Mouse (Mus musculus): Measurements from ENCODE around the gene Adora2a. TPM values are rescaled to one million over a fixed set of nuclear protein-coding genes. Genes with fewer than 3 reads are reported as not detected.

The Adora2a gene
- total RNA-seq, 2 experiments from 2014 or later = 10.3 to 15.4 TPM

DNA sequence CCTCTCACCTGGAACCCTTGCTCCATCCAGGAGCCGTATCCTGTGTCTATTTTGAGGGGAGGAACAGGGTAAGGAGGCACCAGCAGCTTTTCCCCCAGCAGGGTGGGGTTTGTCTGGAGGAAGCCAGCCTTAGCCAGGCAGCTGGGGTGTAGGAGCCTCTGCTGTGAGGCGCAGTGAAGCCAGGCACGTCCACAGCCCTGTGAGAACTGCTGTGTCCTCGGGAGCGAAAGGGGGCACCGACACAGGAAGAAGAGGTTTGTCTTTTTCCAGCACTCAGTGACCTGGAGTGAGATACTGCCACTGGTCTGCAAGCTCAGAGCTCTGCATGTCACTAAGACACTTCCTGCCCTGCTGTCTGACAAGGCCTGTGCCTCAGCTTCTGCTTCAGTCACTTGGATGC is 12.3 kb upstream of the Adora2a start:
- DNase-seq (ENCODE audit: low spot score in 2 of 2) = peak in 1 of 2 experiments; percentile 22
- intact Hi-C loops (cut with DNase I) = no loop called here

DNA sequence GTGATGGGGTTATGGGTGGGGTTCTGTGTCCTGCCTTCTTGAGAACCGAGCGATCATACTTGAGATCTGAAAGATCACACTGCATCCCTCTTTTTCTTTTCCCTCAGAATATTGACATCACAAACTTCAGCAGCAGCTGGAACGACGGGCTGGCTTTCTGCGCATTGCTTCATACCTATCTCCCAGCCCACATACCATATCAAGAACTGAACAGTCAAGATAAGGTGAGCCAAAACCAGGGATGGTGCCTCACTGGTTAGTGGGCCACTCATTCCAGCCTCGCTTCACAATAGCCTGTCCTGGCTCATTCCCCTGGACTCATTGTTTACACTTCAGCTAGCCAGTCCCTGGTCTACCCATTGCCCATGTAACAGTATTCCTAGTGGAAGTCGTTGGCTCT is 9.5 kb upstream of the Adora2a start:
- no peak for DNase-seq (ENCODE audit: low spot score in 2 of 2)
- intact Hi-C loops (cut with DNase I) = no loop called here

DNA sequence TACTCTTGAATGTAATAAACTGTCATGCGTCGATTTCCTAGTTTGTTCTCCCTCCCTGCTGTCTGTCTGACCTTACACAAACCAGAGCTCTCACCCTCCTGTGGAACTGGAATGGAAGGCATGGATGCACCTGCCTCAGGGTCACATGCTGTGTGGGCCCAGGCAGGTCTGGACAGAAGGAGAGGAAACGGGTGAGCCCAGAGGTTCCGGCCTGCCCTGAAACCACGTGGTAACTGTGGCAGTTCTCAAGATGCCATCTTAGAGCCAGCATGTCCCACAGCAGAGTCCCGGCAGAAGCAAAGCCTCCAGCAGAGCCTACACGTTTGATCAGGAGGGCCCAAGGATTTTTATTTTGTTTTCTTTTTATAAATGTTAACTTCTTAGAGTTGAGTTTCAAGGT is 4.3 kb upstream of the Adora2a start:
- intact Hi-C loops (cut with DNase I) = no loop called here
- DNase-seq (ENCODE audit: low spot score in 2 of 2) = no peak

DNA sequence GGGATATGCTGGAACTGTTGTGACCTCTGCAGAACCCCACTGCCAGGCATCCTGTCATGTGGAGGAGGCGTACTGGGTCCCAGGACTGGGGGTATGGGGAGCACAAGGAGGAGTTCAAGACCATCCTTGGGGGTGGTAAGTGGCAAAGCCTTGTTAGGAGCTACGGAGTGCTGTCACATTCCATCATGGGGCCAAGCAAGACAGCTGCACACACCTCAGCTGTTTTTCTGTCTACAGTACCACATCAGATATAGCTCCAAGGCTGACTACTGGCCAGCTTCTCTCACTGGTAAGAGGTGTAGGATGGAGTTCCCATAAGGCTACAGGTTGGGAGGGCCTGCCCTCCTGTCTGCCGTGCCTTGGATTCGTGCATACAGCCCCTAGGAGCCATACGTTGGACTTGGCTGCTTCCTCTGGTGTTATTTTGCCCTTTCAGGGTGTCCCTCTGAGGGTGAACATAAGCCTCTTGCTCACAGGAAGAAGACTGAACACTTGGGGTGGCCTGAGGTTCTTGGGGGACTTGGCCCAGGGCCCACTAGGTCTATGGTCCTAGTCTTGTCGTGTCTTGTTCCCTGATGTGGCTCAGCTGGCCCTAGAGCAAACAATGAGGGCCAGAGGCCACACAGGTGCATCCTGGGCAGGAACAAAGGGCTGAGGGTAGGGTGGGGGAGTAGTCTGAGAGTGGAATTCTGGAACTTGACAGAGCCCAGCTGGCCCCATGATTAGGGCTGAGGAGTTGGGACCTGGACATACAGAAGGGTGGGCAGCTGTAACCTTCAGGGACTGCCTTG is 2.3 kb upstream of the Adora2a start:
- intact Hi-C loops (cut with DNase I) = no loop called here
- DNase-seq (ENCODE audit: low spot score in 2 of 2) = no peak

DNA sequence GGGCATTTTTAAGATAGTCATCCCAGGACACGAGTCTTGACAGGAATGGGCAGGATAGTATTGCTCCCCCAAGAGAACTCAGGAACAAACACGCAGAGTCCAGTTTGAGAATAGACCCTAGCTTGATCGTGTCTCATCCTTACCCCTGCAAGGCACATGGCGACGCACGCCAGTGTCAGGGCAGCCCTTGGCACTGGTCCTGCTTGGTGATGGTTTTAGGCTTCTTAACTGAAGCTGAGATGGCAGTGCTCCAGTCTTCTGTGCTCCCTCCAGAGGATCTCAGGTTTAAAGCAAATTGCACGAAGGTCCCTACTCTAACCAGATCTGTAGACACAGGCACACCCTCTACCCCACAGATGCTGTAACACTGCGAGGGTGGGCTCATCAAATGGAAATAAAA is 921 bp upstream of the Adora2a start:
- DNase-seq (ENCODE audit: low spot score in 2 of 2) = no peak
- intact Hi-C loops (cut with DNase I) = loop anchor here (2.0 kb wide), 1 partner anchor 121 kb away; no protein-coding TSS in a partner anchor

DNA sequence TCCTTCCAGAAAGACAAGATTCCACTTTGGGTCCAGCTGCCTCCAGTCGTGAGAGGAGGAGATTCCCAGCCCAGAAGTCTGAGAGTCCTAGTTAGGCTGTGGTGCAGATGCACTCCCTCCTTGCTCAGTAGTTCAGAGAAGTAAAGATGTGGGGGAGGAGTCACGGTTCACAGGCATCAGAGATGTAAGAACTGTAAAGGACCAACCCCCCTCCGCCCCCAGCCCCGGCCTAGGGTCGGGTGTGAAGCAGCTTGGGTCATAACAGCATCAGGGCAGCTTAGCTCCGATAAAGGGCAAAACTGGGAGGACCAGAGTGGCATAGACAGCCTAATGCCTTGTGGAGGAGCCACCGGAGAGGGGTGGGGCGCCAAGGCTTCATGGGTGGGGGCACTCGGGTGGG is 205 bp upstream of the Adora2a start:
- intact Hi-C loops (cut with DNase I) = loop anchor here (2.0 kb wide), 1 partner anchor 120 kb away; no protein-coding TSS in a partner anchor
- DNase-seq (ENCODE audit: low spot score in 2 of 2) = no peak

DNA sequence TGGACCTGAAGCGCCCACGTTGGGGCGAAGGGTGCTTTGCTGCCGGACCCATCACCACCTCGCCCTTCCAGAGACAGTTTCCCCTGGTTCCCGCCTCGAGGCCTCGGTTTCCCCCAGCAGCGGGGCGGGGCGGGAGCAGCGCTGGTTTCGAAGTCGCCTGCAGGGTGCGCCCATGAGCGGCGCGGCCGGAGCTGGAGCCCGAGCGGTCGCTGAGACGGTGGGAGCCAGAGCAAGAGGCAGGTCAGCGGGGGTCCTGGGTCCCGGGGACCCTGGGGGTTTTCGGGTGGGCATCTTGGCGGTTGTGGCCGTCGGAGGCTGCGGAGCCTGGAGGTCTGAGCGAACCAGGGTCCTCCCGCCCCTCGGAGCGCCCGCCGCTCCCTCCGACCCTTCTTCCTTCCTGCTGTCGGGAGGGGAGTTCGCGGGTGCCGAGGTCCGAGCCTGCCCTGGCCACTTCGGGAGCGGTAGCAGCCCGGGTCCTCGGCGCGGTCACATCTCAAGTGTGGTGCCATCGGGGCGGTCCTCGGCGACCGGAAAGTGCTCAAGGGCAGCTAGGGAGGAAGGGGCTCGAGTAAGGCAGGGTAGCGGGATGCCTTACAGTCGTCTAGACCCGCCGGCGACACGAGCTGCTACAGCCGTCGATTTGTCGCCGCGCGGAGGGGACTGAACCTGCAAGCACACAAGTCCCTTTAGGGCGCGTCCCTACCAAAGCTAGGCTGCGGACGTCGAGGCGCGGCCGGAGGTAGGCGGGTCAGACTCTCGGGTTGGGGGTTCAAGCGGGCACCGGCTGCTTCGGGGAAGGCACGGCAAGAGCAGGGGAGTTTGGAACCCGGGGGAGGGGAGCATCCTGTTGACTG is 458 bp downstream of the Adora2a start:
- peak in 1 of 2 experiments; percentile 49 for DNase-seq (ENCODE audit: low spot score in 2 of 2)
- intact Hi-C loops (cut with DNase I) = loop anchor here (2.0 kb wide), 1 partner anchor 120 kb away; no protein-coding TSS in a partner anchor

DNA sequence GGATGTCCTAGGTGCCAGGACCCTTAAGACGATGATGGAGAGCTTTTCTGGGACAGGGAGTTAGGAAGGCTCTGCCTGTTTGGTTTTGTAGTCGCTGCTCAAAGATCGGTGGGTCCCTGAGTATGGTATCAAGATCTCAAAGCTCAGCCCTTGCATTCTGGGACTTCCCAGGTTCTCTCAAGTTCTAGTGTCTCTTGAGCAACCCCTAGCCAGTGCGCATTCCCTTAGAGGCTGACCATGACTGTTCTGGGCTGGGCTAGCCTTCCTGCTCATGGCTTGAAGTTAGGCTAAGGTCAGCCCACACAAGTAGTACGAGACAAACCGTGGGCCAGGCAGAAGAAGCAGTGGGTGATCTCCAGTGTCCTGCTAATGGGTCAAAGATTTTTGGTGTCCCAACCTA is 1.5 kb downstream of the Adora2a start:
- intact Hi-C loops (cut with DNase I) = no loop called here

DNA sequence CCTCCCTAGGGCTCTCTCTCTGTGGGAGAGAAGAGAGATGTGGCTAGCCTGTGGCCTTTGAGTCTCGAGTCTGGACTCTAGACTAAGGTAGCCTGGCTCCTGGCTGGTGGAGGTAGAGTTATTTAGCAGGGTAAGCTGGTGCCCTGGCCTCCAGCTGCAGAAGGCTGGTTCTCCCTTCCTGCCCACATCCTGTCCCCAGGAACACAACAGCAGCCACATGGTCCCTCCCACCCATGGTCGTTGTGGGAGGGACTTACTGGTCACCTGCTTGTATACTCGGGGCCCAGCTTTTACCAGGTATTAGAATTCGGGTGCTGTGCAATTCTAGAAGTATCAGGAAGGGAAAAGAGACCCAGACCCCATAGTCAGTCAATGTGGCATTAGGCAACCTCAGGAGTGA is 3.6 kb downstream of the Adora2a start:
- DNase-seq (ENCODE audit: low spot score in 2 of 2) = no peak
- intact Hi-C loops (cut with DNase I) = no loop called here

More for the DNA sequence above, 1.5 kb downstream of the Adora2a start:
- no peak for DNase-seq (ENCODE audit: low spot score in 2 of 2)

DNA sequence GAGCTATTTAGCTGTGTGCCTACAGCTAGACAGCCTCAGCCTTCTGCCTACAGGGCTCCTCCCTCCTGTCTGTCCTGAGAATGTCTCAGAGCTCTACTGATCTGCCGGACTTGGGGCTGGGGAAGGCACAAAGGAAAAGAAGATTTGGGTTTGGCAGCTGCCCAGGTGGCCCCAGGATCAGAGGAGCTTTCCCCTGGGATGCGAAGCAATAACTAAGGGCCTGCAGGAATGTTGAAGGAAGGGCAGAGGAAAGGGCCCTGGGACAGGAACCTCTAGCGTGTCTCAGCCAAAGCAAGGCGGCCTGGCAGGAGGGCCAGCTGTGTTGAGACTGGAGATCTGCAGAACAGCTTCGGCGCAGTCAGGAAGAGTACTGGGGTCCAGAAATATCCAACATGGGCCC is 6.3 kb downstream of the Adora2a start:
- intact Hi-C loops (cut with DNase I) = no loop called here
- DNase-seq (ENCODE audit: low spot score in 2 of 2) = no peak

DNA sequence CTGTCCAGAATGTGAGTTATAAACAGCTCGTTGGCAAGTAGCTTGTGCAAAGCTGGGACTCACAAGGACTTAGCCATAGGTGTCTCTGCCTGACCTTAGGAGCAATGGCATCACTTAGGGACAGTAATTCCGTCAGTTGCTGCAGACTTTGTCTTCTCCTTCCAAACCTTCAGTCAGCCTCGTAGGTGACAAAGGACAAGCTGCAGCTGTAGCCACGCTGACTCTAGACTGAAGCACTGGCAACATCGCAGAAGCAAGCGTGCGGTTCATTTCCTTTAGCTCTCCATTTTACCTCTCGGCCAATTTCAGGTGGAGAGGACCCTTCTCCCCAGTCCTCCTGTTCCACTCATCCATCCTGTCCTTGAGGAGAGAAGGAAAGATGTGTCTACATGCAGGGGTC is 7.3 kb downstream of the Adora2a start:
- intact Hi-C loops (cut with DNase I) = no loop called here
- no peak for DNase-seq (ENCODE audit: low spot score in 2 of 2)

DNA sequence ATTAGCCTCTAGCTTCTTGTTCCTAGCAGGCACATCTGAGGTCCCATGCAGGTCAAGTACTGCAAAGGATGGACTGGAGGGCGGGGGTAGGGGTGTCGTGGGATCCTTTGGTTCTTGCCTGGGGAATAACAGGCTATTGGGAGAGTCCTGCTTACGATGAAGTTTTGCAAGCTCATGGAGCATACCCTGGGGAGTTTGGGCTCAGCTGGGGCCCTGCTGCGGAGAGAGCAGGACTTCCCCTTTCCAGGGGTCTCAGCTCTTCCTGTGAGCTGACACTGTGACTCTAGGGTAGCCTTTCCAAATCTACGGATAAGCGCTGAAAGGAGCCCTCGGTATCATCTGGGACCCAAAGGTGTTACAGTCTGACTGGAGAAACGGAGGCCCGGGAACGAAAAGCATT is 7.7 kb downstream of the Adora2a start:
- intact Hi-C loops (cut with DNase I) = no loop called here

DNA sequence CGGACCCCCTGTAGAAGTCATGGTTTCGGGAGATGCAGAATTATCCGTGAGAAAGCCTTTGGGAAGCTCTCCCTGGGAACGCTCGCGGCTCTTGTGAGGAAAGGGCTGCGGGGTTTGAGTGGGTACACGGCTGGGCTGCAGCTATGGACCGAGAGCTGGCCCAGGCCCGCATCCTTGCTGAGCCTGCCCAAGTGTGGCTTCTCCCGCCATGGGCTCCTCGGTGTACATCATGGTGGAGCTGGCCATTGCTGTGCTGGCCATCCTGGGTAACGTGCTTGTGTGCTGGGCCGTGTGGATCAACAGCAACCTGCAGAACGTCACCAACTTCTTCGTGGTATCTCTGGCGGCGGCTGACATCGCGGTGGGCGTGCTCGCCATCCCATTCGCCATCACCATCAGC is 9.1 kb downstream of the Adora2a start:
- DNase-seq (ENCODE audit: low spot score in 2 of 2) = no peak
- intact Hi-C loops (cut with DNase I) = no loop called here

More for the DNA sequence above, 7.7 kb downstream of the Adora2a start:
- no peak for DNase-seq (ENCODE audit: low spot score in 2 of 2)

DNA sequence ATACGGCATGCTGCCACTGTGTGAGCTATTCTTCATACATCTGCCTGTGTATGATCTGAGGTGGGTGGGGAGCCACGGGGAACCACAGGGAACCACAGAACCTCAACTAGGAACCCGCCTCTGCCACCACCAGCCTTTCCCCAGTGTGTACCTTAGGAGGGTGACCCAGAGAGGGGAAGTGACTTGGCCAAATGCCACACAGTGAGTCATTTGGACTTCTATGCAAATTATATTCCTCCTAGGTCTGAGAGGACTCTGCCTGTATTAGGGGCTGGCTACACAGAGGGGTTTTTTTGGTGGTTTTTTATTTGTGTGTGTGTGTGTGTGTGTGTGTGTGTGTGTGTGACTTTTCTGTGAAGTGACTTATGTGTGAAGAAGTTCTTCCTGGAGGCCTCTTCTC is 9.9 kb downstream of the Adora2a start:
- intact Hi-C loops (cut with DNase I) = no loop called here
- DNase-seq (ENCODE audit: low spot score in 2 of 2) = no peak

DNA sequence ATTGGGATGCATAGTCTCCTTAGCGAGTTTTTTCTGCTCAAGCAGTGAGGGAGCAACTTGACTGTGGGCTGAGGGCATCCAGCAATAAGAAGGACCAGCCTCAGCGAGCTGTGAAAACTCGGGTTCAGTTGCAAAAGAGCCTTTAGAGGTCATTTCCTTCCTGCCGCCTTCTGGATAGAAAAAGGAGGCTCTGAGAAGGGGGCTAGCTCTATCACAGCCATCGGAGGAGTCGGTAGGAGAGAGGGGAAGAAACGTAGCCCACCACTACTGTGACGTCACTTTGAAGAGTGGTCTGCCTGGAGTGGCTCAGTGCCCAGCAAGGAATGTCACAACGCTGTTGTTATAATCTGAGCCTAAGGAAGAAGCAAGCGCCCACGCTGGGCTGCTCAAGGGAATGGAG is 10.4 kb downstream of the Adora2a start:
- intact Hi-C loops (cut with DNase I) = no loop called here
- no peak for DNase-seq (ENCODE audit: low spot score in 2 of 2)

DNA sequence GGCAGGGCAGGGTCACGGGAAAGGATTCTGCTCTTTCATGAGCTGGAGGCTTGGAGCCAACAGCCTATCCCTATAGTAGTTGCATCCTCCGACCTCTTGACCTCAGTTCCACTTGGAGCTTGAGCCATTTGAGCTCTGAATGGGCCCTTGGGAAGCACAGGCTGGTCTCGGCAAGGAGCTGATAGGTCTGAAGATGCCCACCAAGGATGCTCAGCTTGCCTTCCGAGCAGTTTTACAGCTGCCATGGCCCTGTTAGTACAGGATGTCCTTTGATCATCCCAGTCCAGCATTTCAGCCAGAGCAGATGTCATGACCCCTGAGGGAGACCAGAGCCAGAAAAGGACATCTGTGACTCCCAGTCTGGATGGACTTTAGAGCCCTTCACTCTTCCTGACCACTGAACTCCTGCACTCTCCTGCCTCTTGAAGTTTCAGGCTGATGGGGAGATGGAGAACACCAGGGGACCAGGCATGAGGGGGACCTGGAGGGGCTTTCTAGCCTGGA is 11.6 kb downstream of the Adora2a start:
- DNase-seq (ENCODE audit: low spot score in 2 of 2) = no peak

DNA sequence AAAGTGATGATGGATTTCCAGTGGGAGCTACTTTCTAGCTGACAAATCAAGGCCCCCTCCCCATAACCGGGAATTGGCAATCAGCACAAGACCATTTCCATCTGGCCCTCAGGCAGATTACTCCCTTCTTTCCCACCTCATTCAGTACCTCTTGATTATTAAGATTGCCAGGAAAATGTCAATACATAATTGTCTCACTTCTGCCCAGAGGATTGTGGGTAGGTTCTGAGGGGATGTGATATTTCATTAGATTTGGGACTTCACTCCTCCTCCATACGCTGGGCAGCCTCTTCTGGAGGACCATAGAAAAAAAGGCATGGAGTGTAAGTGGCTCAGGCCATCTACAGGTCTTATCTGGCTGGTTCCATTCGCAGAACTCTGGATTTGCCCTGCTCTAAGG is 15.6 kb downstream of the Adora2a start:
- DNase-seq (ENCODE audit: low spot score in 2 of 2) = no peak
- intact Hi-C loops (cut with DNase I) = no loop called here

More for the DNA sequence above, 11.6 kb downstream of the Adora2a start:
- intact Hi-C loops (cut with DNase I) = no loop called here

DNA sequence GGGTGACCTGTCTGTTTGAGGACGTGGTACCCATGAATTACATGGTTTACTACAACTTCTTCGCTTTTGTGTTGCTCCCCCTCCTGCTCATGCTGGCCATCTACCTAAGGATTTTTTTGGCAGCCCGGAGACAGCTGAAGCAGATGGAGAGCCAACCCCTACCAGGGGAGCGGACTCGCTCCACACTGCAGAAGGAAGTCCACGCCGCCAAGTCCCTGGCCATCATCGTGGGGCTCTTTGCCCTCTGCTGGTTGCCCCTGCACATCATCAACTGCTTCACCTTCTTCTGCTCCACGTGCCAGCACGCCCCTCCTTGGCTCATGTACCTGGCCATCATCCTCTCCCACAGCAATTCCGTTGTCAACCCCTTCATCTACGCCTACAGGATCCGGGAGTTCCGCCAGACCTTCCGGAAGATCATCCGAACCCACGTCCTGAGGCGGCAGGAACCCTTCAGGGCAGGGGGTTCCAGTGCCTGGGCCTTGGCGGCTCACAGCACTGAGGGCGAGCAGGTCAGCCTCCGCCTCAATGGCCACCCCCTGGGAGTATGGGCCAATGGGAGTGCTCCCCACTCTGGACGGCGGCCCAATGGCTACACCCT is 16.6 kb downstream of the Adora2a start:
- DNase-seq (ENCODE audit: low spot score in 2 of 2) = no peak
- intact Hi-C loops (cut with DNase I) = no loop called here

DNA sequence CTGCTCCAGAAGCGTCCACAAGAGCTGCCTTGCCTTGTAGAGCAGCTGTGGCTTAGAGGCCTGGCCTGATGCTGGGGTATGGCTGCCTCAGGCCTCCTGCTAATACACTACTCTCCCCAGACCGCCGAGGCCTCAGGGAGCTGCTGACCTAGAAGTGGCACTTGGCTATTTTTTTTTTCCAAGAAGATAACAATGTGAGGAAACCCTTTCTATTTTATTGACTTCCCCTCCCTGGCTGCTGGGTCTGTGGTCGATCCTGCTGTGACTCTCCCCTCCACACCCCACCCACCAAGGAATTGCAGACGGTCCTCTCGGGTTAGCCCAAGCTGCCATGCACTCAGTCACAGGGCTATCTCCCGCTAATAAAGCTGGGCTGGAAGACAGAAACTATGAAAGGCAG is 17.5 kb downstream of the Adora2a start:
- DNase-seq (ENCODE audit: low spot score in 2 of 2) = no peak
- intact Hi-C loops (cut with DNase I) = no loop called here

DNA sequence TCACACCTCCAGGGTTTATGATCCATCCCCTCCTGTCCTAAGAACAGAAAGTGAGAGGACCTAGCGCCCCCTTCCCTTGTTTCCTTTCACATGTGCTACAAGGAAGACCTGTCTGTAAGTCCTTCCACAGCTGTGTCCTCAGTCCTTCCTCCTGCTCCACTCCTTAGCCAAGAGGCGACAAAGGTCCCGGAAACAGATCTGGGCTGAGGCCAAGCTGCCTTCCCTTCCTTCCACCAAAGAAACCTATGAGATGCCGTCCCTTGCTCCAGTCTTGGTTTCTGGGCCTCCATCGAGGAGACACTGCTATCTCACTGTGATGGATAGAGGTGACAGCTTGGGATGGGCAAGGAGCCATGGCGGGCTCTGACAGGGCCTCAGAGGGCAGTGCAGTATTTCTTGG is 18.4 kb downstream of the Adora2a start:
- intact Hi-C loops (cut with DNase I) = no loop called here
- DNase-seq (ENCODE audit: low spot score in 2 of 2) = no peak

All from left cerebral cortex, postnatal 14 days (tissue).